Mouse (Mus musculus) forebrain, embryonic 15.5 days (tissue): ENCODE data around the gene Slc45a1. TPM values are rescaled to one million over a fixed set of nuclear protein-coding genes. Genes with fewer than 3 reads are reported as not detected.
A peak's percentile ranks its signal among the peaks of the same experiment; 100 is the strongest.

ENCODE experiments used
- ATAC-seq: fragments of 200-750 bp; cut with Nextera tagmentation; replicated peaks from 2 replicates; pipeline ENCODE4 v1.8.0; 2017; ENCODE audit warnings: mild to moderate bottlenecking, moderate TSS enrichment, moderate library complexity
- H3K27ac ChIP-seq: fragments of 300-500 bp; sonication (generic); replicated peaks from 2 replicates; pipeline ENCODE4 v1.5.1; 2015; ENCODE audit warnings: mild to moderate bottlenecking, inconsistent platforms
- H3K27me3 ChIP-seq: fragments of 300-500 bp; sonication (generic); 2 replicates; pipeline ENCODE4 v1.6.1; 2015; ENCODE audit warnings: inconsistent platforms
- H3K36me3 ChIP-seq: fragments of 300-500 bp; sonication (generic); 2 replicates; pipeline ENCODE4 v1.6.1; 2015; ENCODE audit warnings: mild to moderate bottlenecking, inconsistent platforms
- H3K4me1 ChIP-seq: fragments of 300-500 bp; sonication (generic); 2 replicates; pipeline ENCODE4 v1.6.1; 2015; ENCODE audit warnings: inconsistent platforms
- H3K4me2 ChIP-seq: fragments of 300-500 bp; sonication (generic); replicated peaks from 2 replicates; pipeline ENCODE4 v1.6.1; 2015; ENCODE audit warnings: mild to moderate bottlenecking, inconsistent platforms
- H3K4me3 ChIP-seq: fragments of 300-500 bp; sonication (generic); 2 replicates; pipeline ENCODE4 v1.5.1; 2015; ENCODE audit warnings: mild to moderate bottlenecking, inconsistent platforms
- H3K9ac ChIP-seq: fragments of 300-500 bp; sonication (generic); replicated peaks from 2 replicates; pipeline ENCODE4 v1.6.1; 2015; ENCODE audit warnings: mild to moderate bottlenecking, inconsistent platforms
- H3K9me3 ChIP-seq: fragments of 300-500 bp; sonication (generic); 2 replicates; pipeline ENCODE4 v1.6.1; 2016; ENCODE audit warnings: inconsistent platforms
- WGBS: fragments of 180-500 bp; shearing (Covaris S2); methylation state at CpG from one replicate; pipeline ENCODE4 v1.1.7; 2015; ENCODE audit warnings: mixed read lengths; 5-methylcytosine and 5-hydroxymethylcytosine counted together
- polyA plus RNA-seq: library from polyadenylated mRNA; unstranded; fragments of >200 nt; fragmentation: Nextera tagmentation; extraction: Ambion mirVana; gene quantifications from 2 replicates; pipeline ENCODE4 v1.2.1, GENCODE M21; 2015

The Slc45a1 gene
- polyA plus RNA-seq, 1 experiment from 2014 or later = 19.0 TPM

- H3K4me2 ChIP-seq = no peak overlapping the region
- no peaks in the 10 kb centered on the region for H3K9me3 ChIP-seq
- no peaks in the 10 kb centered on the region for H3K36me3 ChIP-seq
- H3K27me3 ChIP-seq = no peaks in the 10 kb centered on the region
- no peak overlapping the region for H3K4me3 ChIP-seq
- H3K4me1 ChIP-seq = peaks cover 46% of the 10 kb centered on the region
- H3K9ac ChIP-seq = peak overlapping the region; percentile 20; the same call in 1 of the 2 replicates
- ATAC-seq = 0 out of 2 replicates have a peak, but pooled peaks have one; percentile 38
- peak overlapping the region; percentile 67 for H3K27ac ChIP-seq
- WGBS = 64% methylated on average over 3 of the region's 3 CpGs
These were observed 68.2 kb downstream of the Slc45a1 start for GRCm38 (mm10) chr4:150583777-150584135.

- Histone ChIP-seq H3K27me3 (no peaks in the 10 kb centered on the region), H3K4me1 (peaks cover 46% of the 10 kb centered on the region), H3K4me2 (no peak overlapping the region), H3K9ac (peak overlapping the region; percentile 20), H3K9me3 (no peaks in the 10 kb centered on the region), H3K4me3 (no peak overlapping the region), H3K27ac (peak overlapping the region; percentile 67), H3K36me3 (no peaks in the 10 kb centered on the region)
- peak; percentile 48 for ATAC-seq
- 19% methylated on average over 13 of the region's 13 CpGs for WGBS
These were observed 68.8 kb downstream of the Slc45a1 start for GRCm38 (mm10) chr4:150582966-150583776.

- 72% methylated on average over 10 of the region's 10 CpGs for WGBS
- Histone ChIP-seq H3K36me3 (no peaks in the 10 kb centered on the region), H3K4me1 (peaks cover 43% of the 10 kb centered on the region), H3K27ac (peak overlapping the region; percentile 23; the same call in 1 of the 2 replicates), H3K4me2 (no peak overlapping the region), H3K4me3 (no peak overlapping the region), H3K9ac (no peak overlapping the region), H3K9me3 (no peaks in the 10 kb centered on the region), H3K27me3 (no peaks in the 10 kb centered on the region)
- no peak for ATAC-seq
These were observed 69.8 kb downstream of the Slc45a1 start for GRCm38 (mm10) chr4:150581931-150582723.

Other genes starting within 250 kb of the Slc45a1 start
- 16.2 and 17.3 TPM in 2 replicates for gene Errfi1, start 201.7 kb upstream of the Slc45a1 start, polyA plus RNA-seq